Mouse (Mus musculus): ENCODE measurements around the gene Gm21292.
"Not testable (repeated sequence)": the region's sequence is repeated elsewhere in the genome, so short reads cannot be mapped to it uniquely, and the experiment has no call there.

Gene Gm21292

GRCm38 (mm10) chrY:9133824-9134223 is at the start of gene Gm21292:
TSS of gene Gm21292 (minus strand) at chrY:9133924.
- in situ Hi-C loops (cut with MboI, MseI), result not testable (repeated sequence)

Data from T-helper 17 cell (primary cell).